Comparison of ENCODE assay signal across 30 mouse cellular contexts in genomic region chr1:185460096-185460495, GRCm38 (mm10). TPM values are rescaled to one million over a fixed set of nuclear protein-coding genes. Genes with fewer than 3 reads are reported as not detected.
DNase-seq lines count a peak whose midpoint lies in the region; ATAC-seq and TF ChIP-seq lines count a peak whose summit lies in the region.
"Had no signal": no experiment of that assay in that cellular context is flagged by ENCODE, and none has a peak within 500 bp of the region (broad histone marks: within the 10 kb centered on the region; RNA-seq: fewer than 3 reads in every experiment).

No protein-coding gene starts in this region.

- no peak overlapping the region for H3K4me3 ChIP-seq in heart, embryonic 13.5 days
- no peak overlapping the region for H3K4me3 ChIP-seq in heart, embryonic 10.5 days
- peak overlapping the region; percentile 29 for H3K4me3 ChIP-seq in liver, embryonic 13.5 days (replicated peaks)
- no peak overlapping the region for H3K4me3 ChIP-seq in hindbrain, postnatal 0 days (ENCODE audit: low read length)
- H3K4me3 ChIP-seq: gastrocnemius, adult 2 months; heart, embryonic 15.5 days; hindbrain, embryonic 13.5 days; kidney, embryonic 15.5 days; limb, embryonic 13.5 days; midbrain, embryonic 13.5 days; neural tube, embryonic 13.5 days had no signal

- 84% methylated on average over 5 of the region's 5 CpGs for WGBS in heart, embryonic 13.5 days
- 80% methylated on average over 5 of the region's 5 CpGs for WGBS in heart, embryonic 10.5 days
- WGBS in liver, embryonic 13.5 days (ENCODE audit: insufficient replicate concordance), result 79% methylated on average over 5 of the region's 5 CpGs
- 84% methylated on average over 5 of the region's 5 CpGs for WGBS in hindbrain, postnatal 0 days

- no peak for ATAC-seq in heart, embryonic 13.5 days (ENCODE audit: extremely low read depth, insufficient number of reproducible peaks, low FRiP score, low TSS enrichment)
- no peak for ATAC-seq in liver, embryonic 13.5 days (ENCODE audit: low read depth)
- ATAC-seq in hindbrain, postnatal 0 days, result no peak
- ATAC-seq: forebrain, embryonic 14.5 days; midbrain, embryonic 13.5 days had no signal

- TF ChIP-seq CTCF in hindbrain, postnatal 0 days (IDR thresholded peaks at IDR 0.05; ENCODE audit: low read depth), result no peak

- H3K9me3 ChIP-seq in heart, embryonic 13.5 days, result no peaks in the 10 kb centered on the region
- H3K9me3 ChIP-seq in heart, embryonic 10.5 days, result no peaks in the 10 kb centered on the region
- no peaks in the 10 kb centered on the region for H3K9me3 ChIP-seq in liver, embryonic 13.5 days (replicated peaks)
- no peaks in the 10 kb centered on the region for H3K9me3 ChIP-seq in hindbrain, postnatal 0 days (ENCODE audit: low read length)
- H3K9me3 ChIP-seq: heart, embryonic 15.5 days; hindbrain, embryonic 13.5 days; kidney, embryonic 15.5 days; limb, embryonic 13.5 days; midbrain, embryonic 13.5 days; neural tube, embryonic 13.5 days had no signal

- H3K4me2 ChIP-seq in heart, embryonic 13.5 days, result peak overlapping the region; percentile 39
- peak overlapping the region; percentile 85 for H3K4me2 ChIP-seq in liver, embryonic 13.5 days
- H3K4me2 ChIP-seq in hindbrain, postnatal 0 days (ENCODE audit: low read depth, low read length), result no peak overlapping the region
- H3K4me2 ChIP-seq: heart, embryonic 15.5 days; hindbrain, embryonic 13.5 days; kidney, embryonic 15.5 days; limb, embryonic 13.5 days; midbrain, embryonic 13.5 days; neural tube, embryonic 13.5 days had no signal

- no peak overlapping the region for H3K9ac ChIP-seq in heart, embryonic 13.5 days
- H3K9ac ChIP-seq in liver, embryonic 13.5 days, result peak overlapping the region; percentile 62
- H3K9ac ChIP-seq in hindbrain, postnatal 0 days (replicated peaks; ENCODE audit: low read length), result no peak overlapping the region
- H3K9ac ChIP-seq: heart, embryonic 15.5 days; hindbrain, embryonic 13.5 days; kidney, embryonic 15.5 days; limb, embryonic 13.5 days; midbrain, embryonic 13.5 days; neural tube, embryonic 13.5 days had no signal

- no peak for DNase-seq in heart, embryonic 10.5 days (ENCODE audit: low spot score)
- DNase-seq in R1 (ENCODE audit: low read depth, low spot score), result peak; percentile 55
- DNase-seq in liver, embryonic 13.5 days, result no peak
- no peak for DNase-seq in adrenal gland, adult 2 months
- DNase-seq in hindbrain, postnatal 0 days (ENCODE audit: low spot score), result no peak
- DNase-seq: adrenal gland, postnatal 36 days; B cell, adult 2 months; cerebellum, adult 18-20 months; cerebellum, postnatal 10 days; gastrocnemius, adult 2 months; gastrocnemius, postnatal 36 days; heart, adult 18-20 months; heart, postnatal 36 days; kidney, adult 18-20 months; kidney, postnatal 25 days; lung, adult 2 months; lung, postnatal 10 days; right cerebral cortex, postnatal 4 days; thymus, adult 2 months; thymus, postnatal 36 days had no signal

- H3K36me3 ChIP-seq in heart, embryonic 13.5 days, result no peaks in the 10 kb centered on the region
- no peaks in the 10 kb centered on the region for H3K36me3 ChIP-seq in heart, embryonic 10.5 days
- H3K36me3 ChIP-seq in liver, embryonic 13.5 days, result peaks cover 87% of the 10 kb centered on the region
- H3K36me3 ChIP-seq in hindbrain, postnatal 0 days (ENCODE audit: insufficient read depth, low read length), result peaks cover 29% of the 10 kb centered on the region
- H3K36me3 ChIP-seq: heart, embryonic 15.5 days; kidney, embryonic 15.5 days; limb, embryonic 13.5 days; midbrain, embryonic 13.5 days; neural tube, embryonic 13.5 days had no signal

- peaks cover 28% of the 10 kb centered on the region for H3K27me3 ChIP-seq in heart, embryonic 13.5 days (replicated peaks)
- peaks cover 26% of the 10 kb centered on the region for H3K27me3 ChIP-seq in heart, embryonic 10.5 days (ENCODE audit: insufficient read depth, poor library complexity, severe bottlenecking)
- H3K27me3 ChIP-seq in liver, embryonic 13.5 days, result peaks cover 12% of the 10 kb centered on the region
- H3K27me3 ChIP-seq in hindbrain, postnatal 0 days (ENCODE audit: insufficient read depth, low read length), result no peaks in the 10 kb centered on the region

- H3K4me1 ChIP-seq in heart, embryonic 13.5 days, result peaks cover 6% of the 10 kb centered on the region
- peaks cover 11% of the 10 kb centered on the region for H3K4me1 ChIP-seq in heart, embryonic 10.5 days
- H3K4me1 ChIP-seq in liver, embryonic 13.5 days (replicated peaks), result peaks cover 86% of the 10 kb centered on the region
- H3K4me1 ChIP-seq in hindbrain, postnatal 0 days (ENCODE audit: insufficient read depth, low read length), result peaks cover 19% of the 10 kb centered on the region

- no peak overlapping the region for H3K27ac ChIP-seq in heart, embryonic 13.5 days (replicated peaks)
- H3K27ac ChIP-seq in heart, embryonic 10.5 days, result no peak overlapping the region
- peak overlapping the region; percentile 79 for H3K27ac ChIP-seq in liver, embryonic 13.5 days
- H3K27ac ChIP-seq in hindbrain, postnatal 0 days, result no peak overlapping the region
- H3K27ac ChIP-seq: gastrocnemius, adult 2 months; heart, embryonic 15.5 days; hindbrain, embryonic 13.5 days; kidney, embryonic 15.5 days; limb, embryonic 13.5 days; macrophage; midbrain, embryonic 13.5 days; neural tube, embryonic 13.5 days; stomach, postnatal 0 days had no signal

RNA-seq across cellular contexts. Expression of gene Slc30a10, which starts 5.4 kb away (rescaled TPM):
- polyA plus RNA-seq in heart, embryonic 13.5 days (2015; fragmentation: Nextera tagmentation; extraction: Ambion mirVana), result 0.24 and 0.46 TPM in 2 replicates
- polyA plus RNA-seq in heart, embryonic 10.5 days (2016; fragmentation: Nextera tagmentation; extraction: Ambion mirVana), result 3.5 and 3.9 TPM in 2 replicates
- polyA plus RNA-seq in liver, embryonic 13.5 days (2015; fragmentation: Nextera tagmentation; extraction: Ambion mirVana), result 10.4 and 12.5 TPM in 2 replicates
- under 1 TPM in 1 of 2 experiments, not detected in 1; 0.09 TPM for total RNA-seq in adrenal gland, adult 2 months (2021)
- polyA plus RNA-seq in adrenal gland, adult 2 months (2012; rRNA removed), result not detected in 2 replicates
- total RNA-seq in hindbrain, postnatal 0 days (2014; rRNA removed), result 22.4 and 25.7 TPM in 2 replicates
- polyA plus RNA-seq in hindbrain, postnatal 0 days (2015; fragmentation: Nextera tagmentation; extraction: Ambion mirVana), result 8.1 and 8.5 TPM in 2 replicates
- total RNA-seq: gastrocnemius, adult 2 months; gastrocnemius, postnatal 36 days; heart, adult 18-20 months; heart, postnatal 36 days had no signal
- polyA plus RNA-seq: lung, adult 2 months; macrophage had no signal
